Mouse (Mus musculus) liver, embryonic 13.5 days (tissue): ENCODE measurements around the gene Nbea. TPM values are rescaled to one million over a fixed set of nuclear protein-coding genes. Genes with fewer than 3 reads are reported as not detected.
A peak's percentile ranks its signal among the peaks of the same experiment; 100 is the strongest.

Experiments used
- ATAC-seq: fragments of 200-750 bp; cut with Nextera tagmentation; 2 replicates; pipeline ENCODE4 v1.8.0; 2017; ENCODE audit warnings: low read depth, mild to moderate bottlenecking, moderate number of reproducible peaks, moderate library complexity
- DNase-seq: peaks from one replicate; pipeline ENCODE4 v3.0.0; 2022
- H3K27ac ChIP-seq: fragments of 300-500 bp; sonication (generic); 2 replicates; pipeline ENCODE4 v1.5.1; 2015; ENCODE audit warnings: moderate library complexity, mild to moderate bottlenecking, inconsistent platforms
- H3K27me3 ChIP-seq: fragments of 300-500 bp; sonication (generic); 2 replicates; pipeline ENCODE4 v1.6.1; 2015; ENCODE audit warnings: mild to moderate bottlenecking, inconsistent platforms
- H3K36me3 ChIP-seq: fragments of 300-500 bp; sonication (generic); 2 replicates; pipeline ENCODE4 v1.6.1; 2015; ENCODE audit warnings: mild to moderate bottlenecking, inconsistent platforms
- H3K4me1 ChIP-seq: fragments of 300-500 bp; sonication (generic); replicated peaks from 2 replicates; pipeline ENCODE4 v1.6.1; 2015; ENCODE audit warnings: inconsistent platforms
- H3K4me2 ChIP-seq: fragments of 300-500 bp; sonication (generic); 2 replicates; pipeline ENCODE4 v1.6.1; 2015; ENCODE audit warnings: inconsistent platforms, mild to moderate bottlenecking, moderate library complexity
- H3K4me3 ChIP-seq: fragments of 300-500 bp; sonication (generic); replicated peaks from 2 replicates; pipeline ENCODE4 v1.5.1; 2015; ENCODE audit warnings: mild to moderate bottlenecking, inconsistent platforms
- H3K9ac ChIP-seq: fragments of 300-500 bp; sonication (generic); 2 replicates; pipeline ENCODE4 v1.6.1; 2015; ENCODE audit warnings: mild to moderate bottlenecking, inconsistent platforms
- H3K9me3 ChIP-seq: fragments of 300-500 bp; sonication (generic); replicated peaks from 2 replicates; pipeline ENCODE4 v1.6.1; 2016; ENCODE audit warnings: inconsistent platforms
- WGBS: fragments of 180-500 bp; shearing (Covaris S2); methylation state at CpG from one replicate; pipeline ENCODE4 v1.1.7; 2015; ENCODE audit not compliant: insufficient replicate concordance; 5-methylcytosine and 5-hydroxymethylcytosine counted together
- polyA plus RNA-seq: library from polyadenylated mRNA; unstranded; fragments of >200 nt; fragmentation: Nextera tagmentation; extraction: Ambion mirVana; gene quantifications from 2 replicates; pipeline ENCODE4 v1.2.1, GENCODE M21; 2015

The Nbea gene
- polyA plus RNA-seq, 1 experiment from 2014 or later, result 1.2 TPM

DNA sequence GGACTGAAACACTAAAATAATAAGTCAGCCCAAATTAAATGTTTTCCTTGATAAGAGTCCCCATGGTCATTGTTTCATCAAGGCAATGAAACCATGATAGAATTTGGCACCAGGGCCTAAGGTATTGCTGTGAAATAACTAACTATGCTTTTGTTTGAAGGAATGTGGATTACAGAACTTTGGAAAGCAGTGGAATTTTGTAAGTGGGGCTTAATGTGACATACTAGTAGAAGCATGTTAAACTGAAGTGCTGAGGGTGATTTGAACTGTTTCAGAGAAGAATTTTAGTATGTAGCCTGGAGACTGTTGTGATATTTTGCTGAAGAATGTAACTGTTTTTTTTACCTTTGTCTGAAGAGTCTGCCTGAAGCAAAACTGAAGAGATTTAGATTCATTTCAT lies 66.9 kb downstream of the Nbea start:
- Histone ChIP-seq H3K4me3 (no peak overlapping the region), H3K27me3 (no peaks in the 10 kb centered on the region)

DNA sequence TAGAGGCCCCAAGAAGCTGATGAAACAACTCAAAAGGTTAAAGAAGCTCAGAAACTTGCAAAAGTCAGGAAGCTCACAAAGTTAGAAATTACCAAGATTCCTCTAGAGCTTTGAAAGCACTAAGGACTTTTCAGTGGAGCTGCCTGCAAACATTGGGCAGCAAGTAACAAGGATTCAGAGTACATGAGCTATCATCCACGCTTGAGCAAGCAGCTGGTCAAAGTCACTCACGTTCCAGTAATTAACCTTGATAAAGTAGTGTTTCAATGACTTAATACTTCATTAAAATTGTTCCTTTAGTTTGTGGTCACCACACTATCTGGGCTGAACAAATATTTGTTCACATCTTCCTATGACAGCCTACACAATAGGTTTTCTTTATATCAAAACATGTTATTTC lies 75.4 kb downstream of the Nbea start:
- H3K9ac ChIP-seq, result no peak overlapping the region
- no peaks in the 10 kb centered on the region for H3K27me3 ChIP-seq
- H3K27ac ChIP-seq, result no peak overlapping the region
- no peaks in the 10 kb centered on the region for H3K4me1 ChIP-seq
- H3K9me3 ChIP-seq, result no peaks in the 10 kb centered on the region
- no peak overlapping the region for H3K4me2 ChIP-seq
- WGBS, result 53% methylated on average over 2 of the region's 2 CpGs
- no peaks in the 10 kb centered on the region for H3K36me3 ChIP-seq
- ATAC-seq (no peak), DNase-seq (no peak)
- H3K4me3 ChIP-seq, result no peak overlapping the region

More for the DNA sequence above, 66.9 kb downstream of the Nbea start:
- H3K36me3 ChIP-seq, result no peaks in the 10 kb centered on the region
- H3K4me2 ChIP-seq, result no peak overlapping the region
- no peak overlapping the region for H3K27ac ChIP-seq
- ATAC-seq, result no peak
- H3K9ac ChIP-seq, result no peak overlapping the region
- no peak for DNase-seq
- H3K4me1 ChIP-seq, result no peaks in the 10 kb centered on the region
- no peaks in the 10 kb centered on the region for H3K9me3 ChIP-seq

DNA sequence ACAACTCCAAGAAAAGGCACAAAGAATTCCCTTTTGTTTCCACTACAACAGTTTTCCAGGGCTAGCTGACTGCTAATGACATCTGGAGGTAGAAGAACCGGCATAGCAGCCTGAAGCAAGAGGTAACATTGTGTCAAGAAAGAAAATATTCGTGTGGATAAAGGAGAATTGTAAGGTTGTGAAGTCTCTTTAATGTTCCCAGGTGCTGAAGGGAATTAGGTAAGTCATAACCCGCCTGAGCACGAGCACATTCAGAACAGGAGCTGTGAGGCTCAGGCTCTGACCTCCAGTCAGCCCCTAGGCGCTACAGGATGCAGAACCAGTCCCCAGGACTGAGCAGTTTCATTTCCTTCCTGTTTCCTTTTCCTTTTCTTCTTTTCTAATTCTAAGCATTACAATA lies 86.4 kb downstream of the Nbea start:
- Histone ChIP-seq H3K36me3 (no peaks in the 10 kb centered on the region), H3K4me3 (no peak overlapping the region), H3K4me1 (no peaks in the 10 kb centered on the region; the same call in 1 of the 2 replicates), H3K9ac (no peak overlapping the region), H3K27ac (no peak overlapping the region), H3K9me3 (no peaks in the 10 kb centered on the region), H3K27me3 (no peaks in the 10 kb centered on the region), H3K4me2 (no peak overlapping the region)
- WGBS, result 25% methylated on average over 5 of the region's 5 CpGs
- ATAC-seq, result no peak
- DNase-seq, result no peak

DNA sequence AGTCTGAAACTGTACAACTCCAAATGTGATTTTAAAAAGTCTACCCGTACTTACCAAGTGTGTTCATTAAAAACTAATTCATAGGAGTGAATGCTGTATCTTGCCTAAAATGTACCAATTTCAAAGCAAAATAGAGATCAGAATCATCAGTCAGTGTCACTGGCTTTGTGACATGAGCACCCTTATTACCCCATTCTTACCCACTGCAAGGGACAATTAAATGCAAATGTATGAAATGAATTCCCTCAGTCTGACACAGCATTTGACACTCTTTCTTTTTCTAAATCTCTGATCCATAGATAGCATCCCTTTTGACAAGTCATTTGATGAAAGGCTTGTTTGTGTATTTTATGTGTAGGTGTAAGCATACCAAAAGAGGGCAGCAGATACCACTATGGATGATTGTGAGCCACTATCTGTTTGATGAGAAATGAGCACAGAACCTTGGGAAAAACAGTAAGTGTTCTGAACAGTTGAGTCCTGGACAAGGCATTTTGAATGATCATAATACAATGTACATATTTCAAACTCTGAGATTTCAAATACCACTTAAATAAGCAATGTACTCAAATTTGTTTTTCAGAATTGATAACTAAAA lies 104.4 kb downstream of the Nbea start:
- Histone ChIP-seq H3K4me3 (no peak overlapping the region), H3K27ac (no peak overlapping the region), H3K9me3 (no peaks in the 10 kb centered on the region), H3K27me3 (no peaks in the 10 kb centered on the region), H3K9ac (no peak overlapping the region), H3K4me1 (no peaks in the 10 kb centered on the region), H3K36me3 (no peaks in the 10 kb centered on the region), H3K4me2 (no peak overlapping the region)
- 73% methylated on average over 1 of the region's 1 CpGs for WGBS
- ATAC-seq (no peak), DNase-seq (no peak)

DNA sequence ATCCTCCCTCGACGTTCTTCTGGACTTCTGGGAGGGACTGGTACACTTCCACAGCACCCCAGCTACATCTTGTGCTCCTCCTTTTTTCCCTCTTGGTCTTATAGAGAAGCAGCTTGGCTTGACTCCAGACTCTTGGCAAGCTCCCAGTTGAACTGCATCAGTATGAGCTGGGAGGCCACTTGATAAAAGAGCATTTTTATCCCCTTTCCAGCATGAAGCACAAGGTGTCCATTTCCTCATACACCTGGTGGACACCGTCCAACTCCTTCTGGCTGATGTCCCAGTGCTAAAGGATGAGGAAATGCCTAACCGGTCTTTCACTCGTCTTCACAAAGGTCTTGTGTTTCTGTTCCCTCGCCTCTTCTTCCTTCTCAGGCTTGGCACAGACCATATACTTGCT lies 115.7 kb downstream of the Nbea start:
- DNase-seq (no peak), ATAC-seq (no peak)
- no peak overlapping the region for H3K4me3 ChIP-seq
- peaks cover 12% of the 10 kb centered on the region for H3K4me1 ChIP-seq
- WGBS, result 67% methylated on average over 6 of the region's 6 CpGs
- H3K27ac ChIP-seq, result no peak overlapping the region
- no peaks in the 10 kb centered on the region for H3K9me3 ChIP-seq
- H3K27me3 ChIP-seq, result no peaks in the 10 kb centered on the region
- no peaks in the 10 kb centered on the region for H3K36me3 ChIP-seq
- no peak overlapping the region for H3K9ac ChIP-seq
- H3K4me2 ChIP-seq, result no peak overlapping the region

DNA sequence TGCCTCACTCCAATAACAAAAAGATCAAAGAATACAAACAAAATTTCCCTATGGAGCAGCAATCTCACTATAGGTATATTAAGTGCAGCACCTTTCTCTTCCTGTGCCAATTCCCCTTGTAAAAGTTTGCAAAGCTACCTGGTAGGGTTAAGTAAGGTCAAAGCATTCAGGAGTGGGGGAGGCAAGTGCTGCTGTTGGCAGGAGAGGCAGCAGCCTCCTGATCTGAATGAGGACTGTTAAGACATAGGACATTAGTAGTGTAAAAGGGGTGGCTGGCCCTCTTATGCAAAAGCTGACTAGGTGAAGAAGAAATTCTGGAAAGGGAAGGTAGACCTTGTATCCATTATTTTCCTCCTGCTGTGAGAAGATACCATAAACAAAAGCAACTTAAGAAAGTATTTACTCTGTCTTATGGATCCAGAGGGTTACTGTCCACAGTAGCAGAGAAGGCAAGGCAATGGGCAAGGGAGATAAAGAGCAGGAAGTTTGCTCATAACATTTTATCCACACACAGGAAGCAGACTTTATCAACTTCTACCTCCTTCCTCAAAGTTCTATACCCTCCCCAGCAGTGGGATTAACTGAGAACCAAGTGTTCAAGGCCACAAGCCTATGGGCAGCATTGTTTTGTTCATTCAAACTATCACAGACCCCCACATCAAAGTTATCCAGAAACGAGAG lies 117.0 kb downstream of the Nbea start:
- H3K9ac ChIP-seq, result no peak overlapping the region
- 47% methylated on average over 1 of the region's 1 CpGs for WGBS
- H3K4me2 ChIP-seq, result no peak overlapping the region
- DNase-seq, result no peak
- no peaks in the 10 kb centered on the region for H3K27me3 ChIP-seq
- H3K9me3 ChIP-seq, result no peaks in the 10 kb centered on the region
- no peaks in the 10 kb centered on the region for H3K36me3 ChIP-seq
- H3K4me3 ChIP-seq, result no peak overlapping the region
- ATAC-seq, result peak; percentile 34; the same call in 1 of the 2 replicates
- H3K4me1 ChIP-seq, result peaks cover 12% of the 10 kb centered on the region
- H3K27ac ChIP-seq, result no peak overlapping the region; the same call in 1 of the 2 replicates

DNA sequence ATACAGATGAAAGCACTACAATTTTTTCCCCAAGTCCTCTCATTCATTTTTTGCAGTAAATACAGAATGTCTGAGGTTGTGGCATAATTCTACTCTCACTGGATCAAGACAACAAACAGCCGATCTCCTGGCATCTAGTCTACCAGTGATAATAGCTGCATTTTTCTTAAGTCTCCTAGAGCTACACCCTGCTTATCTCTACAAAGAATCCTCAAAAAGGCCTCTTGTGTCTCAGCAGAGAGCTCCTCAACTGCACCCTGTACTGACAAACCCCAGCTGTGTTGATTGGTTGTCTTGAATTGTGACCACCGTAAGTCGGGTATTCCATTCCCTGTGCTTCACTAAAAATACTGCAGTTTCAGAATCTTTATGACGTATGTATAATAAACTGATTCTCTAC lies 118.3 kb downstream of the Nbea start:
- Histone ChIP-seq H3K4me3 (no peak overlapping the region), H3K27me3 (no peaks in the 10 kb centered on the region), H3K27ac (no peak overlapping the region), H3K9me3 (no peaks in the 10 kb centered on the region), H3K36me3 (no peaks in the 10 kb centered on the region), H3K4me2 (0 out of 2 replicates have a peak overlapping the region, but pooled peaks have one; percentile 3), H3K4me1 (peaks cover 17% of the 10 kb centered on the region), H3K9ac (no peak overlapping the region)
- WGBS, result 37% methylated on average over 4 of the region's 4 CpGs
- DNase-seq (peak; percentile 3), ATAC-seq (peak; percentile 93)

DNA sequence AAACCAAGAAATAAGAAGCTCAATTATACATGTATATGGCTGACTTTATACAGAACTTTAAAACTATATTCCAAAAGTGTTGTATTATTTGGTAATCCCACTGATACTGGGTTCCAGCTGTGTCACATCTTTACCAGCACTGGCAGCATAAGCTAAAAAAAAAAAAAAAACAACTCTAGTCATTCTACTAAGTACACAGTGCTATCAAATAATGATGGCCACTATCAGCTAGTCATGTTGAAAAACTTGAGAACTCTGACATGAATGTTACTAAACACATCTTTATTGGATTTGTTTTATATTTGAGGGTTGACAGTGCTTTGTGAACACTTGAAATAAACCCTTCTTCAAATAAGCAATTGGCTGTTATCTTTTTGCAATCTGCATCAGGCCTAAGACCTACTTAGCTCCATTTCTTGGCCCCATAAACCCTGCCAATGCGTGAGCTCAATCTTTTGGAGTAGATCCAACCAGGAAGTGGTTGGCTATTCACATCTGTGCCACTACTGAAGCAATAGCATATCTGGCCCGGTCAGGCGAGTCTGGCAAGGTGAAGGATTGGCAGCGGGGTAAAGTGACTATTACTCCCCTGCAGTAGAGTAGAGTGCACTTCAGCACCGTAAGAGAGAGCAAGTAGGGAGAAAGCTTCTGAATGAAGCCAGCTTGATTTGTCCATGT lies 137.7 kb downstream of the Nbea start:
- Histone ChIP-seq H3K4me3 (no peak overlapping the region), H3K27ac (no peak overlapping the region), H3K4me2 (no peak overlapping the region), H3K27me3 (no peaks in the 10 kb centered on the region), H3K36me3 (no peaks in the 10 kb centered on the region), H3K9me3 (no peaks in the 10 kb centered on the region), H3K9ac (no peak overlapping the region), H3K4me1 (no peaks in the 10 kb centered on the region)
- 75% methylated on average over 5 of the region's 5 CpGs for whole genome bisulfite sequencing
- DNase-seq (no peak), ATAC-seq (no peak)

DNA sequence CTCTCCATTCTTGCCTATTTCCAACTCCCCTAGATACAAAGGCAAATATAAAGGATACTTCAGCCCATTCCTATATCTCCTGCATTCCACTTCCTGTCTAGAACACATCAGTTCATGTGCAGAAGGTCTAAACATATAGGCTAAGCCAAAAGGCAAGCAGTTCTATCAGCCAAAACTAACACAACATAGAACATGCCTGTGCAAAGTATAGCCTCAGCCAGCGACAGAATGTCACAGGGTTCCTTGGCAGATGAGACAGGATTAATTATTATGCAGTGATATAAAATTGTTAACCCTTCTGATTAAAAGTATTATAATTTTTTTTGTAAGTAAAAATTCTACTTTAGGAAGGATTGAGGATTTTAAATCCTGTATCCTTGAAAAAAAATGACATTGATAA lies 140.4 kb downstream of the Nbea start:
- ATAC-seq (no peak), DNase-seq (no peak)
- Histone ChIP-seq H3K9me3 (no peaks in the 10 kb centered on the region), H3K27ac (no peak overlapping the region), H3K36me3 (no peaks in the 10 kb centered on the region), H3K9ac (no peak overlapping the region), H3K27me3 (no peaks in the 10 kb centered on the region), H3K4me1 (peaks cover 3% of the 10 kb centered on the region; the same call in 1 of the 2 replicates), H3K4me2 (no peak overlapping the region), H3K4me3 (no peak overlapping the region)
- WGBS, result 64% methylated on average over 1 of the region's 1 CpGs

DNA sequence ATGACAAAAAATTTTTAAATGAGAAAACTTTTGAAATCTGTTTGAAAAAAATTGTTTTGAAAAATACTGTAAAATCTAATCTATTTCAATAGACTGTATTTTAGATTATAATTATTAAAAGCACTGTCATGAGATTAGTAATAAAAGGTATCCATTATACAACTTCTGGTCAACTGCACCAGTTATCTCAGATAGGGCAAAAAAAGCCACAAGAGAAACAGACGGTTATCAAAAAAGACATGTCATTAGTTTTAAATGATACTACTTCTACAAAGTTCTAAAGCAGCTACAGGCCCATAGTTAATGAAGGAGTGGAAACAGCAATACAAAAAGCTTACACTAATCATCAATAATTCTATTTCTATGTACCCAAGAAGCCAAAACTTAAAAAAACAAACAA lies 144.0 kb downstream of the Nbea start:
- no peak overlapping the region for H3K9ac ChIP-seq
- H3K36me3 ChIP-seq, result no peaks in the 10 kb centered on the region
- no peak overlapping the region for H3K27ac ChIP-seq
- no peak overlapping the region for H3K4me2 ChIP-seq
- H3K27me3 ChIP-seq, result no peaks in the 10 kb centered on the region
- H3K4me1 ChIP-seq, result peaks cover 6% of the 10 kb centered on the region; the same call in 1 of the 2 replicates
- no peak overlapping the region for H3K4me3 ChIP-seq
- no peaks in the 10 kb centered on the region for H3K9me3 ChIP-seq
- DNase-seq (no peak), ATAC-seq (peak; percentile 39; the same call in 1 of the 2 replicates)
- WGBS, result 21% methylated on average over 1 of the region's 1 CpGs

DNA sequence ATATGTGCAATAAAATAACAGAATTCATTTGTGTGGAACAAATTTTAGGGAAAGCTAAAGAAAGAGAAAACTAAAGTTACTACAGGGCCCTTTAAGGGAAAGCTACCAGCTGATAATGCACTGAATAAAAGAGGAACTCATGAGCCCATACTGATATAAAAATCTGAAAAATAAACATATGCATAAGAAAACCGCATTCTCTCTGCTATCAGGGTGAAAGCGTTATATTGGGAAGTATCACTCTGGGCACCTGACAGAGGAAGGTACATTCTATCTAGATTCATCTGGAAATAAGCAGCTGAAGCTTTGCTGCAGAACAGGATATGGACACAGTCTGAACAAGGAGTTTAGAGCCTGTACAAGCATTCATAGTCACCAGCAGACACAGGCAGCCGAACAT lies 148.9 kb downstream of the Nbea start:
- Histone ChIP-seq H3K27ac (no peak overlapping the region), H3K9me3 (no peaks in the 10 kb centered on the region), H3K27me3 (no peaks in the 10 kb centered on the region), H3K4me1 (peaks cover 6% of the 10 kb centered on the region; the same call in 1 of the 2 replicates), H3K4me2 (no peak overlapping the region), H3K9ac (no peak overlapping the region), H3K4me3 (no peak overlapping the region), H3K36me3 (no peaks in the 10 kb centered on the region)
- no peak for ATAC-seq
- DNase-seq, result no peak
- WGBS, result 53% methylated on average over 3 of the region's 3 CpGs
